Mouse (Mus musculus): ENCODE data around the gene Spem1.
A peak's percentile ranks its signal among the peaks of the same experiment; 100 is the strongest.
"Not testable (repeated sequence)": the region's sequence is repeated elsewhere in the genome, so short reads cannot be mapped to it uniquely, and the experiment has no call there.

Gene Spem1

DNA sequence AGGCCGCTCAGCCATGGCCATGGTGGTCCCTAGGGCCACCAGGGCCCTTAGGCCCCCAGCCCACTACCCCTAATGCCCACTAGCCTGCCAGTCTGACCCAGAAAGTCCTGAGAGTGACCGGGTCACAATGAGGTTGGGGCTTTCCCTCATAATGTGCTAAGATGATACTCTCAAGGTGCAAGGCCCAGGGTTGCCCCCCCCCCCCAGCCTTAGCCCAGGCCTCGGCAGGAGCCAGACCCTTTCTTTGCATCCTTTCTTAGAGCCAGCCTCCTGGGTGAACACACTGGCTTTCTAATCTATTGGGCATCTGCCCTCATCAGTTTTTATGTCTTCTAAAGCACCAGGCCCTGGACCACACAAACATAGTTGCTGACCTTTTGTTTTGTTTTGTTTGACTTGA, at the start of gene Spem1:
Gene Spem1, minus strand, starts transcription at position 101 of the 400 bp plus-strand sequence.
- no peak for DNase-seq

DNA sequence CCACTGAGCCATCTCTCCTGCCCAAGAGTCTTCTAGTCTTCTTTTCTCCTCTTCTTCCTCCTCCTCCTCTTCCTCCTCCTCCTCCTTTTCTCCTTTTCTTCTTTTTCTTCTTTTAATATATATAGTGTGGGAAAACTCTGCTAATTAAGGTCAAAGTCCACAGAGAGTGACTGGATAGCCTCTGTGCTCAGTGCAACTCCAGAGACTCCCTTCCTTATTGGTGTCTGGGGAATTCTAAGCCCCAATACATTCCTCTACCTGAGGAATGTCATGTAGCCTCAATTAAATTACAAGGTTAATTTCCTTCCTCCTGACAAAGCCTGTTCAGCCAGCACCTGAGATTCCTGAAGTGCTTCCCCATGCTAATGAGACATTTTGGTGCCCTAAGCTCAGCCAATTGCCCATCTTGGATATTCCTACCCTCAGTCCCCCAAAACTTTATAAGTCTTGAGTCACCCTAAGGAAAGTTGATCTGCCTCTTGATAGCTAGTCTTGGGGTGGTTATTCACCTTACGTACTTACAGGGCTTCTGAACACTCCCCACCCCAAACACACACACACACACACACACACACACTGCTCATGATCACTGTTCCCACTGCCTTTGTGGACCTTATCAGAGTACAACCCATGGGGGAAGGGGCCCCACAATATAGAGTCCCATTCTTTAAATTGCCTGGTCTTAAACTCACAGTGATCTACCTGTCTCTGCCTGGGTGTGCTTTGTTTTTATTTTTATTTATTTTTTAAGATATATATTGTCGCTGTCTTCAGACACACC, 48.5 kb upstream of the Spem1 start:
- DNase-seq = no peak

DNA sequence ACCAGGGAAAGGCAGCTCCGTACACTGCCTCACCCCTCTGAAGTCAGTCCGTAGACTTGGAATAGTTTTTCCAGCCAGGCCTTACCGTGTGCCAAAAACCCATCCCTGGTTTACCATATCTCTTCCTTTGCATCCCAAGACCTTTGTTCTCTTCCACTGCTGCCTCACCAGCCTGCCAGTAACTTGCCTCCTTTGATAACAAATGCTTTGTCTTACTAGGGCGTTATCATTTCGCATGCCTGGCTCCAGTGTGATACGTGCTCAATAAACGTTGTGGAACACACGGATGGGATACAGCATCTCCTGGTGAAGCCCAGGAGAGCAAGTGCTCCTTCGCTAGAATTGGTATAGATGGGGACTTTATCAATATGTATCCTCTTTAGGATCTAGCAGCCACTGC, 45.4 kb upstream of the Spem1 start:
- no peak for DNase-seq

DNA sequence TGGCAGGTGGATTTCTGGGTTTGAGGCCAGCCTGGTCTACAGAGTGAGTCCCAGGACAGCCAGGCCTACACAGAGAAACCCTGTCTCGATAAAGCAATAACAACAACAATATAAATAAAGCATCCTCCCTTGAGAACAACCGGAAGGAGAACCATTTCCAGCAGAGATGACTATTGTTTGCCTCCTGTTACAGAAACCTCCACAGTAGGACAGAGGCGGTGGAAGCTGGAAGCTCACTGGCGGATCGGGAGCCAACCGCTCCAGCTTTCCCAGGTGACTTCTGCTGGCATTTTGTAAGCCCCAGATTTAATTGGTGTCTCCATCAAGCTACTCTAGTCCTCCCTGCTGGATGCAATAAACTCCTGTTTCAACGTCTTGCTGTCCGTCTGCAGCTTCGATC, 43.6 kb upstream of the Spem1 start:
- no peak for DNase-seq

DNA sequence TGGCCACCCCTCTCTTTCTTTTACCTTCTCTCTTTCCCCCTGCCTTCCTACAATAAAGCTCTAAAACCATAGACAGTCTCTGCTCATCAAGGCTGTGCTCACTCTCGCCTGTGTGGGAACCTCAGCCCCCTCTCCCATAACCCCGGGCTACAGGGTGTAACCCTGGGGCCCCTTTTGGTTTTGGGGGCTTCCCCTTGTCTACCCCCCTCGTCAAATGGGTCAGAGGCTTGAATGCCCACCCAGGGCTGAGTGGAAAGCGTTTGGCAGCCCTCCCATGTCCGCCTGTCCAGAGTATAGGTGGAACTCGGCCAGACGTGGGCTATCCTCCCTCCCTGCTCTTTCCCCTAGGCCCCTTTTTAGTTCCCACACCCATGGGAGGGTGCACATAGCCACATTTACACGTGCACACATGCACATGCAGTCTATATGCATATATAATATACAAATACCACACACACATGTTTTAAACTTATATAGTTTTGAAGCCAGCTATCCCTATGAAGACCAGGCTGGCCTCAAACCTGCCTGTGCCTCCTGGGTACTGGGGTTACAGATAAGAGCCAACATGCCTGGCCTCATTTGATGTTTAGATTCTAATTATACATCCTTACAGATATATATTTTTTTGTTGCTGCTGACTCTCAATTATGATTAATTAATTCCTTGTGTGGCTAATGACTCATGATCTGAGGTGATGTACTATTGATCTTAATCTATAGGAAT, 42.3 kb upstream of the Spem1 start:
- DNase-seq = no peak

GRCm38 (mm10) chr11:69863729-69864128, 41.7 kb upstream of the Spem1 start:
- DNase-seq = not testable (repeated sequence)

DNA sequence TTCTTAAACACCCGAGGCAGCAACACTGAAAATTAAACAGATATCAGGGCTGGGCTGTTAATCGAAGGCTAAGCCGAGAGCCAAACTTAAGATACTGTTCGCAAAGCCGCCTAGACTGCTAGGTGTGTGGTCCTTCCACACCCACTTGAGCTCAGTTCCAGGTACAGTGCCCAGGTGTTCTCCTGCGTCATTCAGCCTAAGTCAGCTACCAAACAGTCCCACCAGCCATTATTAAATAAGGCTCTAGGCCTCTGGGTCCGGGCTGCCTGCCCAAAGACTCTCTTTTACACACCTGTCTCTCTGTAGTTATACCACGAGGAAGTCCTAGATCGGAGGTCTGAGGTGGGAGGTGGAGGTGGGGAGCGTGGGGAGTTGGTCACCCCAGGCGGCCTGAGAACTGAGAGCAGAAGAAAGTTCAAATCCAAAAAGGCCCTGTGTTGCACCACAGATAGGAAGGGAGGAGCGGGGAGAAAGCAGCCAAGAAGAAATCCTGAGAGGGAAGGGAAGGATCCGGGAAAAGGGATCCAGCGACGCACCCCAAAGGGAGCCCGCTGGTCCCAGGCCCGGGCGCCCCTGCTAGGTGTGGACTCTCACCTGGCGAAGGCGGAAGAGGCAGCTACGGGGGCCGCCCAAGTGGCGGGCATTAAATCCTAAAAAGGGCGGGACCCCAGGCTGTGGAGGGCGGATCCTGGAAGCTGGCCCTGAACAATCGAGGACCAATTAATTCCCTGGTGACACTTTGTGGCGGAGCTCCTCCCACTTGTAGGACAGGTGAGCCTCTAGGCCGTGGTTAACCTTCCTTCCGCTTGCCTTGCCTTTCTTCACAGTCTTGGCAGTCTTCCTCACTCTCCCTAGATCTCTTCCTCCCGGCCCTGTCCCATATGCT, 36.4 kb upstream of the Spem1 start, which contains the start of gene Tnk1:
Gene Tnk1, minus strand, starts transcription at position 618 of the 886 bp plus-strand sequence.
- no peak for DNase-seq

DNA sequence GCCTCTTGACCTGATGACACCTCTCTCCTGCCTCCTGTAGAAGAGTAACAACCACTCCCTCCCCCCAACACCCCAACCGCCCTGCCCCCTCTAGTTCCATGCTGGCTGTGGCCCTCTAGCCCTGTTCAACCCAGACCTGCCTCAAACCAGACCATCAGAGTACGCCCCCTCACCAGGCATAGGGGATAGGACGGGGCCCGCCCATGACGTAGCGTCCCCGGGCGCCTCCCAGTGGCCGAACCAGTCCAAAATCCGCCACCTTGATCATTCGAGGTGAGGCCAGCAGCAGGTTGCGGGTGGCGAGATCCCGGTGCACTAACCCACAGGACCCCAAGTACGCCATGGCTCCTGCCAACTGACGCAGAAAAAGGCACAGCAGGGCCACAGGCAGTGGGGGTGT, 33.4 kb upstream of the Spem1 start:
- DNase-seq = peak; percentile 68

- DNase-seq = no peak
Observed at GRCm38 (mm10) chr11:69854680-69855079, 32.7 kb upstream of the Spem1 start.

- no peak for DNase-seq
Observed at GRCm38 (mm10) chr11:69853994-69854393, 32.0 kb upstream of the Spem1 start.

- DNase-seq = peak; percentile 54
Observed at GRCm38 (mm10) chr11:69850754-69851153, 28.8 kb upstream of the Spem1 start.

- DNase-seq = no peak
Observed at GRCm38 (mm10) chr11:69849884-69850283, 27.9 kb upstream of the Spem1 start.

GRCm38 (mm10) chr11:69849128-69849527, 27.1 kb upstream of the Spem1 start:
- DNase-seq = no peak

DNA sequence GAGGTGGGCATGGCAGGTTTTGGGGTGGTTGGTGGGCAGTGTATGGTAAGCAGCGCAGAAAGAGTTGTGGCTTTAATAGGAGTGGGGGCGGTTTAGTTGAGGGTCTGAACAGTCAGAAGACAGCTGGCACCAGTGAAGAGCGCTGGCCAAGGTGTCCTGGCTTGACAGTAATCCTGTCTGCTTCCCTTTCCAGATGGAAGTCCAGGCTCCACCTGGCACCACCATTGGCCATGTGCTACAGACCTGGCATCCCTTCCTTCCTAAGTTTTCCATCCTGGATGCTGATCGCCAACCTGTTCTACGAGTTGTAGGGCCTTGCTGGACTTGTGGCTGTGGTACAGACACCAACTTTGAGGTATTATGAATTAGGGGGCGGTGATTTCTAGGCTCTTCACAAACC, 26.0 kb upstream of the Spem1 start:
- no peak for DNase-seq

- no peak for DNase-seq
Observed at GRCm38 (mm10) chr11:69846738-69847688, 25.0 kb upstream of the Spem1 start.

- peak; percentile 96 for DNase-seq
Observed at GRCm38 (mm10) chr11:69846198-69846680, 24.3 kb upstream of the Spem1 start, which contains the start of gene Plscr3. TSS of gene Plscr3 (plus strand) at chr11:69846376.

GRCm38 (mm10) chr11:69838714-69839104, 16.7 kb upstream of the Spem1 start:
- DNase-seq = no peak

- DNase-seq = peak; percentile 91
Observed at GRCm38 (mm10) chr11:69837952-69838713, 16.2 kb upstream of the Spem1 start, which contains the start of gene Tmem256. TSS of gene Tmem256 (plus strand) at chr11:69838514.

- DNase-seq = no peak
Observed at GRCm38 (mm10) chr11:69837604-69837951, 15.6 kb upstream of the Spem1 start, which contains the start of gene Nlgn2. TSS of gene Nlgn2 (minus strand) at chr11:69837784.

- DNase-seq = no peak
Observed at GRCm38 (mm10) chr11:69836703-69837576, 15.0 kb upstream of the Spem1 start.

All from thymus, postnatal 25 days (tissue).